ENCODE assay signal across 11 mouse cellular contexts in genomic region chr13:51783857-51784256, GRCm38 (mm10). TPM values are rescaled to one million over a fixed set of nuclear protein-coding genes. Genes with fewer than 3 reads are reported as not detected.
A peak's percentile ranks its signal among the peaks of the same experiment; 100 is the strongest.
DNase-seq lines count a peak whose midpoint lies in the region; ATAC-seq and TF ChIP-seq lines count a peak whose summit lies in the region.
"Had no signal": no experiment of that assay in that cellular context is flagged by ENCODE, and none has a peak within 500 bp of the region (broad histone marks: within the 10 kb centered on the region; RNA-seq: fewer than 3 reads in every experiment).

No protein-coding gene starts in this region.

- no peak overlapping the region for H3K4me3 ChIP-seq in hindbrain, embryonic 15.5 days
- no peak overlapping the region for H3K4me3 ChIP-seq in hindbrain, embryonic 13.5 days
- H3K4me3 ChIP-seq in lung, adult 2 months (replicated peaks; ENCODE audit: extremely low read depth, low read depth, low read length) = no peak overlapping the region
- no peak overlapping the region for H3K4me3 ChIP-seq in embryonic facial prominence, embryonic 12.5 days

- H3K9me3 ChIP-seq in hindbrain, embryonic 15.5 days = no peaks in the 10 kb centered on the region
- no peaks in the 10 kb centered on the region for H3K9me3 ChIP-seq in hindbrain, embryonic 13.5 days
- H3K9me3 ChIP-seq in embryonic facial prominence, embryonic 12.5 days = no peaks in the 10 kb centered on the region

- no peak for TF ChIP-seq CTCF in lung, adult 2 months (IDR thresholded peaks at IDR 0.05; ENCODE audit: insufficient read depth, low read length)

- H3K27ac ChIP-seq in hindbrain, embryonic 15.5 days (replicated peaks) = peak overlapping the region; percentile 47
- no peak overlapping the region for H3K27ac ChIP-seq in hindbrain, embryonic 13.5 days
- peak overlapping the region; percentile 63 for H3K27ac ChIP-seq in embryonic facial prominence, embryonic 12.5 days

- no peaks in the 10 kb centered on the region for H3K27me3 ChIP-seq in hindbrain, embryonic 15.5 days
- H3K27me3 ChIP-seq in hindbrain, embryonic 13.5 days = no peaks in the 10 kb centered on the region
- H3K27me3 ChIP-seq in embryonic facial prominence, embryonic 12.5 days = no peaks in the 10 kb centered on the region

- no peak for TF ChIP-seq POLR2A in lung, adult 2 months (IDR thresholded peaks at IDR 0.05; ENCODE audit: borderline replicate concordance, extremely low read depth, low read depth, low read length)

- no peak for ATAC-seq in hindbrain, embryonic 15.5 days (ENCODE audit: low FRiP score, low read depth)
- ATAC-seq in hindbrain, embryonic 13.5 days (ENCODE audit: low FRiP score) = no peak
- ATAC-seq in embryonic facial prominence, embryonic 12.5 days (ENCODE audit: insufficient number of reproducible peaks, insufficient read depth, low FRiP score, low TSS enrichment) = no peak

- H3K4me1 ChIP-seq in hindbrain, embryonic 15.5 days (replicated peaks) = peaks cover 4% of the 10 kb centered on the region; the same call in 1 of the 2 replicates
- peaks cover 14% of the 10 kb centered on the region for H3K4me1 ChIP-seq in hindbrain, embryonic 13.5 days (replicated peaks)
- no peaks in the 10 kb centered on the region for H3K4me1 ChIP-seq in lung, adult 2 months (ENCODE audit: control insufficient read depth, insufficient read depth, low read length)
- peaks cover 17% of the 10 kb centered on the region for H3K4me1 ChIP-seq in embryonic facial prominence, embryonic 12.5 days

- no peak overlapping the region for H3K4me2 ChIP-seq in hindbrain, embryonic 15.5 days
- H3K4me2 ChIP-seq in hindbrain, embryonic 13.5 days = no peak overlapping the region
- H3K4me2 ChIP-seq in embryonic facial prominence, embryonic 12.5 days (replicated peaks) = no peak overlapping the region
- H3K4me2 ChIP-seq: liver, embryonic 11.5 days had no signal

- DNase-seq in lung, postnatal 10 days = peak; percentile 44
- DNase-seq in lung, adult 2 months = no peak
- DNase-seq in gonadal fat pad, adult 2 months (ENCODE audit: low read depth) = peak; percentile 59
- no peak for DNase-seq in adrenal gland, adult 18-20 months (ENCODE audit: low spot score in 2 of 2)
- DNase-seq in layer of hippocampus, adult 9-10 months (ENCODE audit: low spot score) = no peak
- DNase-seq: adrenal gland, postnatal 14 days; lung, postnatal 4 days had no signal

- no peak overlapping the region for H3K9ac ChIP-seq in hindbrain, embryonic 15.5 days
- no peak overlapping the region for H3K9ac ChIP-seq in hindbrain, embryonic 13.5 days
- no peak overlapping the region; the same call in 1 of the 2 replicates for H3K9ac ChIP-seq in embryonic facial prominence, embryonic 12.5 days

- WGBS in hindbrain, embryonic 15.5 days = 79% methylated on average over 6 of the region's 6 CpGs
- WGBS in hindbrain, embryonic 13.5 days = 77% methylated on average over 6 of the region's 6 CpGs
- WGBS in lung, adult 2 months = 79% methylated on average over 6 of the region's 6 CpGs
- 48% methylated on average over 6 of the region's 6 CpGs for WGBS in embryonic facial prominence, embryonic 12.5 days

- H3K36me3 ChIP-seq in hindbrain, embryonic 15.5 days = no peaks in the 10 kb centered on the region
- no peaks in the 10 kb centered on the region for H3K36me3 ChIP-seq in hindbrain, embryonic 13.5 days
- H3K36me3 ChIP-seq in embryonic facial prominence, embryonic 12.5 days = no peaks in the 10 kb centered on the region

RNA-seq across cellular contexts. Expression of gene Sema4d, which starts 9.7 kb away (rescaled TPM):
- polyA plus RNA-seq in hindbrain, embryonic 15.5 days (2015; fragmentation: Nextera tagmentation; extraction: Ambion mirVana) = 14.3 and 14.8 TPM in 2 replicates
- polyA plus RNA-seq in hindbrain, embryonic 13.5 days (2015; fragmentation: Nextera tagmentation; extraction: Ambion mirVana) = 10.5 and 10.9 TPM in 2 replicates
- 15.0 and 23.3 TPM in 2 replicates for polyA plus RNA-seq in lung, adult 2 months (2012; rRNA removed)
- 6.8 and 7.1 TPM in 2 replicates for polyA plus RNA-seq in embryonic facial prominence, embryonic 12.5 days (2016; fragmentation: Nextera tagmentation; extraction: Ambion mirVana)
- 7.5 and 14.1 TPM in 2 replicates for polyA plus RNA-seq in gonadal fat pad, adult 2 months (2012; rRNA removed)
- total RNA-seq in adrenal gland, adult 18-20 months (2021) = 10 to 100 TPM in 1 of 2 experiments, 1 to 10 TPM in 1; 8.0 to 13.5 TPM

Comparison
In these comparisons a context has a peak if more than half of its experiments do, and no peak if none do; other contexts are left out.
1. DNase-seq: peak in lung, postnatal 10 days (single experiment) and gonadal fat pad, adult 2 months (single experiment); none in lung, adult 2 months (single experiment), adrenal gland, adult 18-20 months (0 of 2) and layer of hippocampus, adult 9-10 months (single experiment).